8 mouse cellular contexts compared by ENCODE assay signal in genomic region chr2:119209176-119209507, GRCm38 (mm10). TPM values are rescaled to one million over a fixed set of nuclear protein-coding genes. Genes with fewer than 3 reads are reported as not detected.
DNase-seq lines count a peak whose midpoint lies in the region; ATAC-seq and TF ChIP-seq lines count a peak whose summit lies in the region.

No protein-coding gene starts in this region.

- H3K9ac ChIP-seq in lung, embryonic 16.5 days (ENCODE audit: low read length) = peak overlapping the region; percentile 81
- peak overlapping the region; percentile 67 for H3K9ac ChIP-seq in limb, embryonic 11.5 days (ENCODE audit: low read length)

- WGBS in lung, embryonic 16.5 days = 2% methylated on average over 13 of the region's 13 CpGs
- WGBS in limb, embryonic 11.5 days = 1% methylated on average over 13 of the region's 13 CpGs
- under 1% methylated on average over 13 of the region's 13 CpGs for WGBS in olfactory bulb, adult 2 months

- peak overlapping the region; percentile 75 for H3K27ac ChIP-seq in lung, embryonic 16.5 days (ENCODE audit: low read length)
- H3K27ac ChIP-seq in embryonic fibroblast, embryonic 13.5 days (ENCODE audit: insufficient read depth, low read length) = no peak overlapping the region
- H3K27ac ChIP-seq in limb, embryonic 11.5 days (replicated peaks; ENCODE audit: low read depth, low read length) = no peak overlapping the region; the same call in 1 of the 2 replicates
- no peak overlapping the region; the same call in 1 of the 2 replicates for H3K27ac ChIP-seq in olfactory bulb, adult 2 months (ENCODE audit: insufficient read depth, low read depth, low read length)

- H3K4me2 ChIP-seq in lung, embryonic 16.5 days (ENCODE audit: low read depth, low read length) = peak overlapping the region; percentile 81
- peak overlapping the region; percentile 39 for H3K4me2 ChIP-seq in limb, embryonic 11.5 days (ENCODE audit: low read depth, severe bottlenecking)

- H3K4me3 ChIP-seq in lung, embryonic 16.5 days (ENCODE audit: low read length) = peak overlapping the region; percentile 86
- peak overlapping the region; percentile 75 for H3K4me3 ChIP-seq in embryonic fibroblast, embryonic 13.5 days (ENCODE audit: insufficient read depth, low read length)
- H3K4me3 ChIP-seq in limb, embryonic 11.5 days (ENCODE audit: low read depth, low read length) = peak overlapping the region; percentile 66
- peak overlapping the region; percentile 90 for H3K4me3 ChIP-seq in olfactory bulb, adult 2 months (ENCODE audit: insufficient read depth, low read depth, low read length)

- no peak for TF ChIP-seq CTCF in embryonic fibroblast, embryonic 13.5 days (IDR thresholded peaks at IDR 0.05; ENCODE audit: borderline replicate concordance, insufficient read depth, low read length)
- no peak for TF ChIP-seq CTCF in olfactory bulb, adult 2 months (IDR thresholded peaks at IDR 0.05; ENCODE audit: insufficient read depth, low read depth, low read length)

- ATAC-seq in lung, embryonic 16.5 days (ENCODE audit: low read depth) = no peak
- ATAC-seq in limb, embryonic 11.5 days (ENCODE audit: insufficient number of reproducible peaks, low FRiP score, low TSS enrichment, low read depth) = 0 out of 2 replicates have a peak, but pooled peaks have one; percentile 0

- peaks cover 13% of the 10 kb centered on the region for H3K36me3 ChIP-seq in lung, embryonic 16.5 days (ENCODE audit: control insufficient read depth, insufficient read depth, low read length)
- peaks cover 6% of the 10 kb centered on the region; the same call in 1 of the 2 replicates for H3K36me3 ChIP-seq in limb, embryonic 11.5 days (ENCODE audit: control insufficient read depth, insufficient read depth, low read length)

- peaks cover 10% of the 10 kb centered on the region for H3K4me1 ChIP-seq in lung, embryonic 16.5 days (replicated peaks; ENCODE audit: control insufficient read depth, insufficient read depth, low read length)
- H3K4me1 ChIP-seq in embryonic fibroblast, embryonic 13.5 days (ENCODE audit: control insufficient read depth, insufficient read depth, low read length) = no peaks in the 10 kb centered on the region
- H3K4me1 ChIP-seq in limb, embryonic 11.5 days (ENCODE audit: control insufficient read depth, insufficient read depth, low read length) = peaks cover 6% of the 10 kb centered on the region; the same call in 1 of the 2 replicates
- peaks cover 2% of the 10 kb centered on the region; the same call in 1 of the 2 replicates for H3K4me1 ChIP-seq in olfactory bulb, adult 2 months (ENCODE audit: control insufficient read depth, insufficient read depth, low read length)

- H3K9me3 ChIP-seq in lung, embryonic 16.5 days (ENCODE audit: control insufficient read depth, low read length) = no peaks in the 10 kb centered on the region
- no peaks in the 10 kb centered on the region for H3K9me3 ChIP-seq in limb, embryonic 11.5 days (ENCODE audit: control insufficient read depth, low read length)

- DNase-seq in lung, postnatal 25 days (ENCODE audit: low spot score) = no peak
- no peak for DNase-seq in limb, embryonic 11.5 days (ENCODE audit: low spot score)
- DNase-seq in adrenal gland, adult 18-20 months (ENCODE audit: low spot score in 2 of 2) = no peak
- DNase-seq in cerebellum, postnatal 36 days = no peak
- no peak for DNase-seq in T-cell, adult 2 months (ENCODE audit: low spot score)

- H3K27me3 ChIP-seq in lung, embryonic 16.5 days (ENCODE audit: control insufficient read depth, insufficient read depth, low read depth, low read length) = no peaks in the 10 kb centered on the region
- no peaks in the 10 kb centered on the region for H3K27me3 ChIP-seq in limb, embryonic 11.5 days (ENCODE audit: control insufficient read depth, insufficient read depth, low read length)

- no peak for TF ChIP-seq POLR2A in embryonic fibroblast, embryonic 13.5 days (IDR thresholded peaks at IDR 0.05; ENCODE audit: low read depth, low read length)
- TF ChIP-seq POLR2A in olfactory bulb, adult 2 months (IDR thresholded peaks at IDR 0.05; ENCODE audit: insufficient read depth, low read depth, low read length) = no peak

RNA-seq across cellular contexts. Expression of gene Dnajc17, which starts 0.5 kb away (rescaled TPM):
- polyA plus RNA-seq in lung, embryonic 16.5 days (2015; fragmentation: Nextera tagmentation; extraction: Ambion mirVana) = 17.0 and 22.3 TPM in 2 replicates
- 8.1 and 9.6 TPM in 2 replicates for polyA plus RNA-seq in embryonic fibroblast, embryonic 13.5 days (2011; ENCODE audit: insufficient read length, low read depth, missing spikeins)
- polyA plus RNA-seq in limb, embryonic 11.5 days (2014; fragmentation: Nextera tagmentation; extraction: Ambion mirVana) = 28.7 and 29.0 TPM in 2 replicates
- polyA plus RNA-seq in olfactory bulb, adult 2 months (2012; ENCODE audit: insufficient read depth, insufficient read length, low replicate concordance, missing spikeins) = not detected in 2 replicates
- total RNA-seq in adrenal gland, adult 18-20 months (2021) = 10 to 100 TPM; 12.5 to 13.1 TPM

RNA-seq across cellular contexts. Expression of gene Zfyve19, which starts 0.7 kb away (rescaled TPM):
- 48.7 and 50.8 TPM in 2 replicates for polyA plus RNA-seq in lung, embryonic 16.5 days (2015; fragmentation: Nextera tagmentation; extraction: Ambion mirVana)
- 15.2 and 22.5 TPM in 2 replicates for polyA plus RNA-seq in embryonic fibroblast, embryonic 13.5 days (2011; ENCODE audit: insufficient read length, low read depth, missing spikeins)
- 52.6 and 55.0 TPM in 2 replicates for polyA plus RNA-seq in limb, embryonic 11.5 days (2014; fragmentation: Nextera tagmentation; extraction: Ambion mirVana)
- not detected in 2 replicates for polyA plus RNA-seq in olfactory bulb, adult 2 months (2012; ENCODE audit: insufficient read depth, insufficient read length, low replicate concordance, missing spikeins)
- 10 to 100 TPM; 32.0 to 32.4 TPM for total RNA-seq in adrenal gland, adult 18-20 months (2021)

RNA-seq across cellular contexts. Expression of gene Ppp1r14d, which starts 20.6 kb away (rescaled TPM):
- polyA plus RNA-seq in lung, embryonic 16.5 days (2015; fragmentation: Nextera tagmentation; extraction: Ambion mirVana) = 0.47 and 0.73 TPM in 2 replicates
- polyA plus RNA-seq in embryonic fibroblast, embryonic 13.5 days (2011; ENCODE audit: insufficient read length, low read depth, missing spikeins) = not detected in 2 replicates
- polyA plus RNA-seq in limb, embryonic 11.5 days (2014; fragmentation: Nextera tagmentation; extraction: Ambion mirVana) = 0.20 TPM in 1 of 2 replicates, not detected in the other
- polyA plus RNA-seq in olfactory bulb, adult 2 months (2012; ENCODE audit: insufficient read depth, insufficient read length, low replicate concordance, missing spikeins) = not detected in 2 replicates
- not detected for total RNA-seq in adrenal gland, adult 18-20 months (2021)

RNA-seq across cellular contexts. Expression of gene Spint1, which starts 28.0 kb away (rescaled TPM):
- polyA plus RNA-seq in lung, embryonic 16.5 days (2015; fragmentation: Nextera tagmentation; extraction: Ambion mirVana) = 34.2 and 36.2 TPM in 2 replicates
- 0.30 TPM in 1 of 2 replicates, not detected in the other for polyA plus RNA-seq in embryonic fibroblast, embryonic 13.5 days (2011; ENCODE audit: insufficient read length, low read depth, missing spikeins)
- polyA plus RNA-seq in limb, embryonic 11.5 days (2014; fragmentation: Nextera tagmentation; extraction: Ambion mirVana) = 6.1 and 8.0 TPM in 2 replicates
- not detected in 2 replicates for polyA plus RNA-seq in olfactory bulb, adult 2 months (2012; ENCODE audit: insufficient read depth, insufficient read length, low replicate concordance, missing spikeins)
- 1 to 10 TPM; 1.6 to 2.1 TPM for total RNA-seq in adrenal gland, adult 18-20 months (2021)

RNA-seq across cellular contexts. Expression of gene Gm14137, which starts 34.8 kb away (rescaled TPM):
- 0.40 and 0.41 TPM in 2 replicates for polyA plus RNA-seq in lung, embryonic 16.5 days (2015; fragmentation: Nextera tagmentation; extraction: Ambion mirVana)
- polyA plus RNA-seq in embryonic fibroblast, embryonic 13.5 days (2011; ENCODE audit: insufficient read length, low read depth, missing spikeins) = 0.32 TPM in 1 of 2 replicates, not detected in the other
- 0.35 and 0.44 TPM in 2 replicates for polyA plus RNA-seq in limb, embryonic 11.5 days (2014; fragmentation: Nextera tagmentation; extraction: Ambion mirVana)
- not detected in 2 replicates for polyA plus RNA-seq in olfactory bulb, adult 2 months (2012; ENCODE audit: insufficient read depth, insufficient read length, low replicate concordance, missing spikeins)
- under 1 TPM in 1 of 2 experiments, not detected in 1; 0.13 TPM for total RNA-seq in adrenal gland, adult 18-20 months (2021)

Comparison
In these comparisons a context has a peak if more than half of its experiments do, and no peak if none do; other contexts are left out.
1. RNA of gene Zfyve19, which starts 0.7 kb away (polyA plus RNA-seq): 52.6 to 55.0 TPM in limb, embryonic 11.5 days, 48.7 to 50.8 TPM in lung, embryonic 16.5 days and 15.2 to 22.5 TPM in embryonic fibroblast, embryonic 13.5 days; not detected in olfactory bulb, adult 2 months; every median in the first group is over 10 times any median in the second.
2. Peak in every context shown above with its lines, with median percentiles within 50 percentile points of each other: H3K4me3 ChIP-seq.